Comparison of ENCODE assay signal across 31 mouse cellular contexts in the genomic region with DNA sequence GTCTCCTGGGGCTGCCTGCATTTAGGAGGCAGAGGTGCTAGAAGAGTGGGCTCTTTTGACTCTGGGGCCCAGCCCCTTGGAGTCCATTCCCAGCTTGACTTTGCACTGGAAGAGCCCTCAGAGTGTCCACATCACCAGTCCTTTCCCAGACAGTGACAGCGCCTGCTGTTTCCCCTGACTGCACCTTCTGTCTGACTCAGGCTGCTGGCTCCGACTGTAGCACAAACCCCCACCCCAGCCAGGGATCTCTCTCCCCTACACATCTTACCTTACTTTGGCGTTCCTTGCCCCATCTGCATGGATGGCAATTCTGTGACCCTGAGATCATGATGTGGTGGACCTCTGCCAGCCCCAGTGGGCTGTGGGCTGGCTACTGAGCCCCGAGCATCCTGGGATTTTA. TPM values are rescaled to one million over a fixed set of nuclear protein-coding genes. Genes with fewer than 3 reads are reported as not detected.
DNase-seq lines count a peak whose midpoint lies in the region; ATAC-seq and TF ChIP-seq lines count a peak whose summit lies in the region.
"Had no signal": no experiment of that assay in that cellular context is flagged by ENCODE, and none has a peak within 500 bp of the region (broad histone marks: within the 10 kb centered on the region; RNA-seq: fewer than 3 reads in every experiment).

No protein-coding gene starts in this region.

- no peak overlapping the region for H3K4me2 ChIP-seq in heart, embryonic 15.5 days
- H3K4me2 ChIP-seq: liver, embryonic 15.5 days; lung, embryonic 15.5 days; neural tube, embryonic 13.5 days had no signal

- peaks cover 8% of the 10 kb centered on the region for H3K36me3 ChIP-seq in heart, embryonic 15.5 days

- H3K27me3 ChIP-seq in heart, embryonic 15.5 days: no peaks in the 10 kb centered on the region
- H3K27me3 ChIP-seq: CH12.LX; liver, embryonic 15.5 days; lung, embryonic 15.5 days; neural tube, embryonic 13.5 days had no signal

- intact Hi-C loops in gastrocnemius, adult 2 months (cut with DNase I): no loop called here
- intact Hi-C loops in gastrocnemius, postnatal 14 days (cut with DNase I; ENCODE audit: low total_unique reads): no loop called here
- intact Hi-C loops in left cerebral cortex, adult 2 months (cut with DNase I): no loop called here
- intact Hi-C loops in left cerebral cortex, postnatal 25 days (cut with DNase I): no loop called here

- no peak for ATAC-seq in heart, embryonic 15.5 days (replicated peaks; ENCODE audit: insufficient number of reproducible peaks, insufficient read depth, low FRiP score, low read depth)
- ATAC-seq: activated CD4-positive, CD25-positive, alpha-beta regulatory T cell, adult 4 months; inflammation-experienced regulatory T-cells, adult 6 months had no signal

- 66% methylated on average over 4 of the region's 4 CpGs for WGBS in heart, embryonic 15.5 days

- TF ChIP-seq CTCF in gastrocnemius, adult 2 months (IDR thresholded peaks at IDR 0.05): no peak
- TF ChIP-seq CTCF in left cerebral cortex, adult 2 months (IDR thresholded peaks at IDR 0.05): no peak

- H3K4me3 ChIP-seq in gastrocnemius, adult 2 months: peak overlapping the region; percentile 58
- no peak overlapping the region for H3K4me3 ChIP-seq in heart, embryonic 15.5 days
- H3K4me3 ChIP-seq in left cerebral cortex, adult 2 months: no peak overlapping the region
- H3K4me3 ChIP-seq: forebrain, embryonic 10.5 days; limb, embryonic 10.5 days; liver, embryonic 15.5 days; lung, embryonic 15.5 days; neural tube, embryonic 13.5 days had no signal

- peak overlapping the region; percentile 92 for H3K27ac ChIP-seq in gastrocnemius, adult 2 months
- H3K27ac ChIP-seq in heart, embryonic 15.5 days: 0 out of 2 replicates have a peak overlapping the region, but pooled peaks have one; percentile 12
- H3K27ac ChIP-seq in left cerebral cortex, adult 2 months: 0 out of 2 replicates have a peak overlapping the region, but pooled peaks have one; percentile 19
- H3K27ac ChIP-seq: limb, embryonic 10.5 days; liver, embryonic 15.5 days; lung, embryonic 15.5 days; neural tube, embryonic 13.5 days had no signal

- no peaks in the 10 kb centered on the region for H3K9me3 ChIP-seq in heart, embryonic 15.5 days (replicated peaks)
- H3K9me3 ChIP-seq: forebrain, embryonic 10.5 days; G1E; limb, embryonic 10.5 days; liver, embryonic 15.5 days; lung, embryonic 15.5 days; megakaryocyte, embryonic 14.5 days; neural tube, embryonic 13.5 days had no signal

- no peak overlapping the region for H3K9ac ChIP-seq in heart, embryonic 15.5 days
- H3K9ac ChIP-seq: liver, embryonic 15.5 days; lung, embryonic 15.5 days; neural tube, embryonic 13.5 days had no signal

- peak; percentile 40 for DNase-seq in gastrocnemius, adult 2 months
- DNase-seq in gastrocnemius, postnatal 14 days: no peak
- no peak for DNase-seq in heart, postnatal 4 days
- DNase-seq in left cerebral cortex, adult 2 months (ENCODE audit: extremely low spot score in 1 of 2, low spot score in 2 of 2): no peak
- DNase-seq in left cerebral cortex, postnatal 25 days (ENCODE audit: low spot score in 2 of 2): no peak
- no peak for DNase-seq in testis, postnatal 10 days (ENCODE audit: low spot score)
- DNase-seq: adrenal gland, adult 8-10 months; B cell, adult 2 months; cerebellum, adult 18-20 months; kidney, adult 18-20 months; kidney, postnatal 4 days; liver; lung, postnatal 36 days; midbrain, embryonic 14.5 days; retina, postnatal 1 day; right cerebral cortex, postnatal 25 days; spleen, adult 18-20 months had no signal

- peaks cover 81% of the 10 kb centered on the region for H3K4me1 ChIP-seq in heart, embryonic 15.5 days (replicated peaks)
- H3K4me1 ChIP-seq: lung, embryonic 15.5 days had no signal

RNA-seq across cellular contexts. Expression of a gene that starts 21.7 kb away (rescaled TPM):
- total RNA-seq in gastrocnemius, adult 2 months (2021): not detected
- total RNA-seq in gastrocnemius, postnatal 14 days (2021): not detected
- polyA plus RNA-seq in heart, embryonic 15.5 days (2015; fragmentation: Nextera tagmentation; extraction: Ambion mirVana): 0.93 and 1.4 TPM in 2 replicates
- total RNA-seq in heart, postnatal 4 days (2021): not detected
- not detected for total RNA-seq in left cerebral cortex, adult 2 months (2021)
- not detected for total RNA-seq in left cerebral cortex, postnatal 25 days (2021)
- total RNA-seq: adrenal gland, adult 8-10 months; CH12.LX; gastrocnemius, postnatal 4 days; layer of hippocampus, postnatal 10 days; left cerebral cortex, adult 8-10 months had no signal
- polyA plus RNA-seq: G1E had no signal

RNA-seq across cellular contexts. Expression of a gene that starts 46.2 kb away (rescaled TPM):
- total RNA-seq in gastrocnemius, adult 2 months (2021): 100 to 1,000 TPM; 345 to 399 TPM
- 100 to 1,000 TPM; 307 to 323 TPM for total RNA-seq in gastrocnemius, postnatal 14 days (2021)
- polyA plus RNA-seq in heart, embryonic 15.5 days (2015; fragmentation: Nextera tagmentation; extraction: Ambion mirVana): 107 and 109 TPM in 2 replicates
- 100 to 1,000 TPM; 244 to 245 TPM for total RNA-seq in heart, postnatal 4 days (2021)
- total RNA-seq in left cerebral cortex, adult 2 months (2021): 100 to 1,000 TPM; 164 to 169 TPM
- 100 to 1,000 TPM; 156 to 157 TPM for total RNA-seq in left cerebral cortex, postnatal 25 days (2021)

Comparison
In these comparisons a context has a peak if more than half of its experiments do, and no peak if none do; other contexts are left out.
1. H3K27ac ChIP-seq: peak in every context shown above with its lines; median percentile 92 in gastrocnemius, adult 2 months; 19 in left cerebral cortex, adult 2 months; 12 in heart, embryonic 15.5 days.